19 mouse cellular contexts compared by ENCODE assay signal in genomic region chr1:42018966-42019365, GRCm38 (mm10).
"Had no signal": no experiment of that assay in that cellular context is flagged by ENCODE, and none has a peak within 500 bp of the region (broad histone marks: within the 10 kb centered on the region; RNA-seq: fewer than 3 reads in every experiment).

No protein-coding gene starts in this region.

- H3K27ac ChIP-seq: lung, embryonic 15.5 days; midbrain, embryonic 10.5 days; midbrain, embryonic 12.5 days; neural tube, embryonic 13.5 days; neural tube, embryonic 15.5 days had no signal

- H3K4me2 ChIP-seq: lung, embryonic 15.5 days; midbrain, embryonic 12.5 days; neural tube, embryonic 13.5 days; neural tube, embryonic 15.5 days had no signal

- DNase-seq: liver, postnatal 0 days; lung, adult 2 months; lung, postnatal 10 days; lung, postnatal 4 days; midbrain, embryonic 14.5 days; retina, postnatal 1 day; right cerebral cortex, adult 18-20 months; right cerebral cortex, postnatal 25 days; right cerebral cortex, postnatal 4 days; spleen, adult 18-20 months; thymus, adult 18-20 months; thymus, postnatal 14 days; thymus, postnatal 36 days had no signal

- H3K4me1 ChIP-seq: lung, embryonic 15.5 days; midbrain, embryonic 10.5 days; neural tube, embryonic 13.5 days; neural tube, embryonic 15.5 days had no signal

- H3K9me3 ChIP-seq: lung, embryonic 15.5 days; midbrain, embryonic 10.5 days; midbrain, embryonic 12.5 days had no signal

- H3K4me3 ChIP-seq: lung, embryonic 15.5 days; midbrain, embryonic 10.5 days; midbrain, embryonic 12.5 days; myocyte; neural tube, embryonic 13.5 days; neural tube, embryonic 15.5 days had no signal

- H3K9ac ChIP-seq: liver, postnatal 0 days; lung, embryonic 15.5 days; midbrain, embryonic 12.5 days; neural tube, embryonic 13.5 days; neural tube, embryonic 15.5 days had no signal

- ATAC-seq: liver, postnatal 0 days had no signal

- H3K27me3 ChIP-seq: lung, embryonic 15.5 days; midbrain, embryonic 12.5 days; neural tube, embryonic 13.5 days; neural tube, embryonic 15.5 days had no signal

- H3K36me3 ChIP-seq: lung, embryonic 15.5 days; midbrain, embryonic 10.5 days; midbrain, embryonic 12.5 days; neural tube, embryonic 13.5 days; neural tube, embryonic 15.5 days had no signal
